Mouse (Mus musculus) embryonic fibroblast, embryonic 13.5 days (primary cell): Measurements from ENCODE around the gene Sema4a. TPM values are rescaled to one million over a fixed set of nuclear protein-coding genes. Genes with fewer than 3 reads are reported as not detected.

Experiments used
- H3K27ac ChIP-seq: 2 replicates; pipeline ENCODE4 v1.5.1; 2012; ENCODE audit warnings: low read length, control low read depth, inconsistent platforms; ENCODE audit not compliant: insufficient read depth
- H3K4me1 ChIP-seq: 2 replicates; pipeline ENCODE4 v1.6.1; 2011; ENCODE audit warnings: low read length; ENCODE audit not compliant: control insufficient read depth, insufficient read depth
- H3K4me3 ChIP-seq: 2 replicates; pipeline ENCODE4 v1.5.1; 2011; ENCODE audit warnings: mild to moderate bottlenecking, control low read depth, low read length; ENCODE audit not compliant: insufficient read depth
- CTCF ChIP-seq: IDR thresholded peaks from 2 replicates; pipeline ENCODE4 v1.5.1; 2011; ENCODE audit warnings: mild to moderate bottlenecking, control low read depth, low read length, moderate library complexity, borderline replicate concordance; ENCODE audit not compliant: insufficient read depth
- POLR2A ChIP-seq: IDR thresholded peaks from 2 replicates; pipeline ENCODE4 v1.6.1; 2011; ENCODE audit warnings: low read depth, mild to moderate bottlenecking, control low read depth, low read length, moderate library complexity
- polyA plus RNA-seq: library from polyadenylated mRNA; stranded (reverse); fragments of >200 nt; gene quantifications from 2 replicates; pipeline ENCODE4 v1.2.4, GENCODE M21; 2011; ENCODE audit warnings: low read depth; ENCODE audit not compliant: missing spikeins, insufficient read length

The Sema4a gene
- polyA plus RNA-seq, 1 experiment = 0.25 TPM

GRCm38 (mm10) chr3:88395742-88396141 lies 65.2 kb downstream of the Sema4a start:
- no peak overlapping the region for H3K27ac ChIP-seq
- H3K4me1 ChIP-seq = no peaks in the 10 kb centered on the region
- TF ChIP-seq POLR2A (no peak), CTCF (no peak)
- H3K4me3 ChIP-seq = no peak overlapping the region

DNA sequence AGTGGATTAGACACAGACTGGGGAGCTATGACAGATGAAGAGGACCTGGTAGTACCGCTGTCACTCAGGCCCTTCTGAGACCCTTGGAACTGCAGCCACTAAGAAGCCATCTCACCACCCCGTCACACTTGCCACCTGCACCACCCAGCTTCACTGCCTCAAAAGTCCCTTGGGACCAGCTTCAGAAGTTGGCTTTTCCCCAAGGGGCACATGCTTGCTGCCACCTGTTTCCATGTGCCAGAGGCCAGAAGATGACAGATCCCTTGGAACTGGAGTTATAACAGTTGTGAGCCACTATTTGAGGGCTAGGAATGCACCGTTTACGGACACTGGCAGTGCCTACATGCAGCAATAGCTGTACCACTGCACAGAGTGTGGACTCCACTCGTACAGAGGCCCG lies 65.7 kb downstream of the Sema4a start:
- Histone ChIP-seq H3K4me1 (no peaks in the 10 kb centered on the region), H3K27ac (no peak overlapping the region), H3K4me3 (no peak overlapping the region)
- TF ChIP-seq POLR2A (no peak), CTCF (no peak)

GRCm38 (mm10) chr3:88393776-88394375 lies 67.1 kb downstream of the Sema4a start:
- Histone ChIP-seq H3K27ac (no peak overlapping the region), H3K4me3 (no peak overlapping the region), H3K4me1 (no peaks in the 10 kb centered on the region)
- TF ChIP-seq POLR2A (no peak), CTCF (no peak)

Other genes starting within 250 kb of the Sema4a start
- not detected in 2 replicates for gene Rhbg, start 206.5 kb downstream of the Sema4a start, polyA plus RNA-seq
- not detected in 2 replicates for gene Gm38392, start 174.0 kb downstream of the Sema4a start, polyA plus RNA-seq
- 3.9 and 5.5 TPM in 2 replicates for gene Tsacc, start 164.2 kb downstream of the Sema4a start, polyA plus RNA-seq
- gene Cct3, start 164.1 kb downstream of the Sema4a start, polyA plus RNA-seq = 223 and 264 TPM in 2 replicates
- gene Glmp, start 136.2 kb downstream of the Sema4a start, polyA plus RNA-seq = 172 and 220 TPM in 2 replicates
- gene Tmem79, start 125.0 kb downstream of the Sema4a start, polyA plus RNA-seq = 1.3 and 1.4 TPM in 2 replicates
- gene Smg5, start 124.9 kb downstream of the Sema4a start, polyA plus RNA-seq = 62.8 and 71.6 TPM in 2 replicates
- gene Paqr6, start 96.6 kb downstream of the Sema4a start, polyA plus RNA-seq = 0.55 and 1.4 TPM in 2 replicates
- not detected in 2 replicates for gene Bglap3, start 88.4 kb downstream of the Sema4a start, polyA plus RNA-seq
- gene Bglap2, start 82.5 kb downstream of the Sema4a start, polyA plus RNA-seq = not detected in 2 replicates
- gene Bglap, start 76.7 kb downstream of the Sema4a start, polyA plus RNA-seq = not detected in 2 replicates
- gene Pmf1, start 50.9 kb downstream of the Sema4a start, polyA plus RNA-seq = 24.4 and 29.9 TPM in 2 replicates
- gene Slc25a44, start 36.0 kb downstream of the Sema4a start, polyA plus RNA-seq = 15.9 and 20.1 TPM in 2 replicates
- gene Lmna, start 48.8 kb upstream of the Sema4a start, polyA plus RNA-seq = 401 and 426 TPM in 2 replicates
- gene Mex3a, start 71.2 kb upstream of the Sema4a start, polyA plus RNA-seq = 25.7 and 33.6 TPM in 2 replicates
- gene Rab25, start 87.1 kb upstream of the Sema4a start, polyA plus RNA-seq = not detected in 2 replicates
- gene Lamtor2, start 91.9 kb upstream of the Sema4a start, polyA plus RNA-seq = 74.4 and 81.1 TPM in 2 replicates
- 38.5 and 50.4 TPM in 2 replicates for gene Ubqln4, start 92.6 kb upstream of the Sema4a start, polyA plus RNA-seq
- gene Ssr2, start 114.7 kb upstream of the Sema4a start, polyA plus RNA-seq = 218 and 298 TPM in 2 replicates
- 174 and 210 TPM in 2 replicates for gene Arhgef2, start 144.8 kb upstream of the Sema4a start, polyA plus RNA-seq
- not detected in 2 replicates for gene Rxfp4, start 192.0 kb upstream of the Sema4a start, polyA plus RNA-seq
- gene Khdc4, start 224.6 kb upstream of the Sema4a start, polyA plus RNA-seq = 64.1 and 68.9 TPM in 2 replicates